Mouse (Mus musculus) hindbrain, postnatal 0 days (tissue): ENCODE measurements around the gene Katnbl1. TPM values are rescaled to one million over a fixed set of nuclear protein-coding genes. Genes with fewer than 3 reads are reported as not detected.

Source experiments
- ATAC-seq: fragments of 200-750 bp; cut with Nextera tagmentation; 2 replicates; pipeline ENCODE4 v1.8.0; 2017; ENCODE audit warnings: mild to moderate bottlenecking, moderate TSS enrichment, moderate library complexity
- DNase-seq: peaks from one replicate; pipeline ENCODE4 v3.0.0-alpha.2; 2015; ENCODE audit warnings: low spot score
- H3K27ac ChIP-seq: fragments of 300-500 bp; sonication (generic); 2 replicates; pipeline ENCODE4 v1.5.1; 2014; ENCODE audit warnings: mild to moderate bottlenecking
- H3K27me3 ChIP-seq: fragments of 300-500 bp; sonication (generic); 2 replicates; pipeline ENCODE4 v1.6.1; 2014; ENCODE audit warnings: low read length, mixed read lengths; ENCODE audit not compliant: insufficient read depth
- H3K36me3 ChIP-seq: fragments of 300-500 bp; sonication (generic); 2 replicates; pipeline ENCODE4 v1.6.1; 2014; ENCODE audit warnings: low read length, mixed read lengths; ENCODE audit not compliant: insufficient read depth
- H3K4me1 ChIP-seq: fragments of 300-500 bp; sonication (generic); 2 replicates; pipeline ENCODE4 v1.6.1; 2014; ENCODE audit warnings: antibody characterized with exemption, low read length, mixed read lengths; ENCODE audit not compliant: insufficient read depth
- H3K4me2 ChIP-seq: fragments of 300-500 bp; sonication (generic); 2 replicates; pipeline ENCODE4 v1.6.1; 2014; ENCODE audit warnings: low read depth, mild to moderate bottlenecking, low read length, moderate library complexity, mixed read lengths
- H3K4me3 ChIP-seq: fragments of 300-500 bp; sonication (generic); 2 replicates; pipeline ENCODE4 v1.5.1; 2014; ENCODE audit warnings: low read length
- H3K9ac ChIP-seq: fragments of 300-500 bp; sonication (generic); replicated peaks from 2 replicates; pipeline ENCODE4 v1.6.1; 2014; ENCODE audit warnings: mild to moderate bottlenecking, low read length, moderate library complexity, mixed read lengths
- H3K9me3 ChIP-seq: fragments of 300-500 bp; sonication (generic); 2 replicates; pipeline ENCODE4 v1.6.1; 2016; ENCODE audit warnings: low read length, mixed read lengths
- CTCF ChIP-seq: IDR thresholded peaks from 2 replicates; pipeline ENCODE4 v1.5.1; 2016; ENCODE audit warnings: antibody characterized with exemption, control low read depth, low read depth
- WGBS: fragments of 180-500 bp; shearing (Covaris S2); extraction: QIAGEN DNeasy Blood & Tissue Kit; methylation state at CpG from one replicate; pipeline ENCODE4 v1.1.7; 2014; 5-methylcytosine and 5-hydroxymethylcytosine counted together
- polyA plus RNA-seq: library from polyadenylated mRNA; unstranded; fragments of >200 nt; fragmentation: Nextera tagmentation; extraction: Ambion mirVana; gene quantifications from 2 replicates; pipeline ENCODE4 v1.2.1, GENCODE M21; 2015
- total RNA-seq: library from RNA; depleted of rRNA; stranded (reverse); fragments of >200 nt; gene quantifications from 2 replicates; pipeline ENCODE4 v1.2.3, GENCODE M21; 2014; rRNA removed

Katnbl1 gene
- total RNA-seq: 11.4 and 16.2 TPM in 2 replicates
- polyA plus RNA-seq: 21.4 and 23.3 TPM in 2 replicates

DNA sequence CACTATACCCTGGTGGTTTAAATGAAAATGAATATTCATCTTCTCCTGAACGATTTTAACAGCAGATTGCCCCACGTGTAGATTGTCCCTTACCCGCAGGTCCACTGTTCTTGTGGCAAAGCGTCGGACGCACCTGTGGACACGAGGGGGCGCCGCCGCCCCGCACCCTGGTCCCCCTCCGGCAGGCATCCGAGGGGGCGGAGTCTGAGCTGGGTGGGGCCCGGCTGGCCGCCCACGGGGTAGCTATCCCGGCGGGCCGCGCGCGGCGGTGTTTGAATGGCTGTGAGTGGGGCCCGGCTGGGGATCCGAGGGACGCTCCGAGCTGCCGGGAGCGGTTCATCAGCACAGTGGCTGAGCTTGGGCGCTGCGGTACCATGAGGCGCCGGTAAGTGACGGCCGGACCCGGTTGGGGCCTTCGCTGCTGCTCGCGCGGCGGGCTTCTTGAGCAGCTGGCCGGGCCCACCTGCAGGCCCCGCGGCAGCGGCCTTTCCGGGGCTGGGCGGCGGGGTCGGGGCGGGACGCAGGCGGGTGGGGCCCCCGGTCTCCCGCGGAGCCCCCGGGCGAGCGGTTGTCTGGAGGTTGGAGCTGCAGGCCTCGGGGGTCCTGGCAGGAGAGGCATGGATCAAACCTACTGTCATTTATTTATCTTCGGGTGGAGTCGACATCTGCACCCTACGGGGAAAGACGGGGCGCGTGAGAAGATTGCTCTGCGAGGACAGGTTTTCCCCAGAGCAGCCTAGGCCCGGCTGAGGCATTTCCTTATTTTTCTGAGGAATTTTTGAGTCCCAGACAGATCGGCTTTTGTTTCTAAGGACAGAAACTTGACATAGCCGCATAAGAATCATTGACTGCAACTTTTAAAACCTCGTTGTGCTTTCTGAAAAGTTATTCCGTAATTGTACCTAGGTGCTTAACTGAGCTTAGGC is at the start of gene Katnbl1:
Katnbl1 (plus strand) TSS at position 239 of the 926 bp plus-strand sequence.
- no peaks in the 10 kb centered on the region for H3K9me3 ChIP-seq
- WGBS: under 1% methylated on average over 72 of the region's 72 CpGs
- peak; percentile 95 for DNase-seq

DNA sequence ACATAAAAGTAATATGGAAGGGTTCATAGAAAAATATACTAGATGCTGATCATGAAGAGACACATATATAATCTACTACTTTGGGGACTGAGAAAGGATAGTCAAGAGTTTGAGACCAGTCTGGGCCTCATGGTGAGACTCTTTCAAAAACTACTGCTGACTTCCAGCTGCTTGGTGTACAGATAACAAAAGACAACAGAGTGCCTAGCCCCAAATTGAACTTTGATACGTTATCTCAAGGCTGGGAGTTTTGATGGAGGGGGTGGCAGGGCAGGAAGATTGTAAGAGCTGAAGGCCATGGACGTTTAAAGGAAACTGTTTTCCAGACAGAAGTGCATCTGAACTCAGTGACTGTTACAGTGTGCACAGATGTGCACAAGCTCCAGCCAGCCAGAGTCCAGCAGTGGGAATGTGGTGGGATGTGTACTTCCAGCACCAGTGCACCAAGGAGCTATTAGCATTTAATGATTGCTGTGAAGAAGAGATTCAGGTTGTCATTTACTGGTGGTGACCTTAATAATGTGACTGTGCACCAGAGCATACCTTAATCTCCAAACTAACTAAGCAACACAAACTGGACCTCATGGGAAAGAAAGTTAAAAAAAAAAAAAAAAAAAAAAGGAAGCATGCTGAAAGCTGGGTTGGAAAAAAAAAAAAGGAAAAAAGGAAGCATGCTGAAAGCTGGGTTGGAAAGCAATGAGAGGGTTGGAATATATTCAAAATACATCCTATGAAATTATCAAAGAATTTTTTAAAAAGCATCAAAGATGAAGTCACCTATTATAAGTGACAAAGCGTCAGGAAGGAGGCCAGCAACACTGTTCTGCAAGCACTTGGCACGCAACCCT is 46.7 kb upstream of the Katnbl1 start:
- WGBS: 76% methylated on average over 4 of the region's 4 CpGs
- Histone ChIP-seq H3K9me3 (no peaks in the 10 kb centered on the region), H3K4me1 (no peaks in the 10 kb centered on the region), H3K36me3 (peaks cover 16% of the 10 kb centered on the region), H3K4me3 (no peak overlapping the region), H3K27ac (no peak overlapping the region), H3K9ac (no peak overlapping the region), H3K4me2 (no peak overlapping the region), H3K27me3 (no peaks in the 10 kb centered on the region)
- TF ChIP-seq CTCF: no peak
- no peak for ATAC-seq
- DNase-seq: no peak

More for the DNA sequence above, at the start of gene Katnbl1:
- Histone ChIP-seq H3K36me3 (no peaks in the 10 kb centered on the region), H3K27ac (peak within 1 kb of the TSS; percentile 84), H3K4me1 (peaks cover 10% of the 10 kb centered on the region), H3K27me3 (no peaks in the 10 kb centered on the region), H3K4me3 (peak within 1 kb of the TSS; percentile 91), H3K9ac (peak within 1 kb of the TSS; percentile 96), H3K4me2 (peak within 1 kb of the TSS; percentile 73)
- peak; percentile 99 for ATAC-seq
- peak; percentile 77 for TF ChIP-seq CTCF

GRCm38 (mm10) chr2:112337211-112337610 is 41.8 kb upstream of the Katnbl1 start:
- Histone ChIP-seq H3K4me3 (no peak overlapping the region), H3K36me3 (peaks cover 28% of the 10 kb centered on the region), H3K4me1 (no peaks in the 10 kb centered on the region), H3K27ac (no peak overlapping the region), H3K9ac (no peak overlapping the region), H3K9me3 (no peaks in the 10 kb centered on the region), H3K4me2 (no peak overlapping the region), H3K27me3 (no peaks in the 10 kb centered on the region)
- no peak for DNase-seq
- no peak for TF ChIP-seq CTCF
- no peak for ATAC-seq
- 85% methylated on average over 6 of the region's 6 CpGs for WGBS

GRCm38 (mm10) chr2:112339736-112340135 is 39.3 kb upstream of the Katnbl1 start:
- Histone ChIP-seq H3K27me3 (no peaks in the 10 kb centered on the region), H3K36me3 (peaks cover 36% of the 10 kb centered on the region), H3K4me2 (no peak overlapping the region), H3K4me1 (no peaks in the 10 kb centered on the region), H3K27ac (no peak overlapping the region), H3K4me3 (no peak overlapping the region), H3K9me3 (no peaks in the 10 kb centered on the region), H3K9ac (no peak overlapping the region)
- no peak for ATAC-seq
- 88% methylated on average over 2 of the region's 2 CpGs for WGBS
- TF ChIP-seq CTCF: peak; percentile 31
- DNase-seq: no peak

DNA sequence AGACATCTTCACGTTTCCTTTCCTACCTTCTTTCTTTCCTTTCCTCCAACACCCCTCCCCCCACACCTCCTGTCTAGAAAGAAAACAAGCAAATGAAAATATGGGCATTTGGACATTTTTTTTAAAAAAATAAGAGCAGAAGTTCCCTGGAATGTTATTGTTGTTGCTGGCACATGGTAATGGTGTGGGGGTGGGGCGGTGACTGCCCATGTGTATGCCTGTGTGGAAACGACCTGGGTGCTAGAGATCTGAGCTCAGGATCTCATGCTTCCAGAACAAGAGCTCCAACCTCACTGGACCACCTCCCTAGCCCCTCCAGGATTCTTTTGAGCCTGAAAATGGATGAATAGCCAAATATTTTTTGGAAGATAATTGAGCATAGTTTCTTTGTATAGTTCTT is 37.9 kb upstream of the Katnbl1 start:
- ATAC-seq (no peak), DNase-seq (no peak)
- no peaks in the 10 kb centered on the region for H3K4me1 ChIP-seq
- peaks cover 29% of the 10 kb centered on the region for H3K36me3 ChIP-seq
- H3K27me3 ChIP-seq: no peaks in the 10 kb centered on the region
- H3K9ac ChIP-seq: no peak overlapping the region
- TF ChIP-seq CTCF: no peak
- 77% methylated on average over 3 of the region's 3 CpGs for WGBS
- H3K4me2 ChIP-seq: no peak overlapping the region
- H3K27ac ChIP-seq: no peak overlapping the region
- no peaks in the 10 kb centered on the region for H3K9me3 ChIP-seq
- H3K4me3 ChIP-seq: no peak overlapping the region

- no peak for ATAC-seq
- H3K9ac ChIP-seq: no peak overlapping the region
- 93% methylated on average over 3 of the region's 3 CpGs for WGBS
- DNase-seq: no peak
- no peak overlapping the region for H3K27ac ChIP-seq
- no peaks in the 10 kb centered on the region for H3K27me3 ChIP-seq
- H3K4me1 ChIP-seq: no peaks in the 10 kb centered on the region
- TF ChIP-seq CTCF: no peak
- H3K4me3 ChIP-seq: no peak overlapping the region
- no peak overlapping the region for H3K4me2 ChIP-seq
- H3K9me3 ChIP-seq: no peaks in the 10 kb centered on the region
- H3K36me3 ChIP-seq: peaks cover 38% of the 10 kb centered on the region
Measured at GRCm38 (mm10) chr2:112348246-112348645, 30.8 kb upstream of the Katnbl1 start.
